Mouse (Mus musculus) lung, embryonic 16.5 days (tissue): ENCODE data around the gene Kif14. TPM values are rescaled to one million over a fixed set of nuclear protein-coding genes. Genes with fewer than 3 reads are reported as not detected.
"Not testable (repeated sequence)": the region's sequence is repeated elsewhere in the genome, so short reads cannot be mapped to it uniquely, and the experiment has no call there.

ENCODE experiments used
- ATAC-seq: fragments of 200-750 bp; cut with Nextera tagmentation; 2 replicates; pipeline ENCODE4 v1.8.0; 2017; ENCODE audit warnings: low read depth, mild to moderate bottlenecking, moderate library complexity
- H3K27ac ChIP-seq: fragments of 300-500 bp; sonication (generic); 2 replicates; pipeline ENCODE4 v1.5.1; 2014; ENCODE audit warnings: mild to moderate bottlenecking, control low read depth, low read length
- H3K27me3 ChIP-seq: fragments of 300-500 bp; sonication (generic); 2 replicates; pipeline ENCODE4 v1.6.1; 2014; ENCODE audit warnings: low read depth, low read length, mixed read lengths; ENCODE audit not compliant: control insufficient read depth, insufficient read depth
- H3K36me3 ChIP-seq: fragments of 300-500 bp; sonication (generic); 2 replicates; pipeline ENCODE4 v1.6.1; 2014; ENCODE audit warnings: low read length; ENCODE audit not compliant: control insufficient read depth, insufficient read depth
- H3K4me1 ChIP-seq: fragments of 300-500 bp; sonication (generic); replicated peaks from 2 replicates; pipeline ENCODE4 v1.6.1; 2014; ENCODE audit warnings: low read length, mixed read lengths; ENCODE audit not compliant: control insufficient read depth, insufficient read depth
- H3K4me2 ChIP-seq: fragments of 300-500 bp; sonication (generic); 2 replicates; pipeline ENCODE4 v1.6.1; 2014; ENCODE audit warnings: low read depth, low read length, control low read depth
- H3K4me3 ChIP-seq: fragments of 300-500 bp; sonication (generic); 2 replicates; pipeline ENCODE4 v1.5.1; 2014; ENCODE audit warnings: mild to moderate bottlenecking, low read length, control low read depth
- H3K9ac ChIP-seq: fragments of 300-500 bp; sonication (generic); 2 replicates; pipeline ENCODE4 v1.6.1; 2014; ENCODE audit warnings: low read length, control low read depth
- H3K9me3 ChIP-seq: fragments of 300-500 bp; sonication (generic); 2 replicates; pipeline ENCODE4 v1.6.1; 2016; ENCODE audit warnings: low read length; ENCODE audit not compliant: control insufficient read depth
- WGBS: fragments of 180-500 bp; shearing (Covaris S2); extraction: QIAGEN DNeasy Blood & Tissue Kit; methylation state at CpG from one replicate; pipeline ENCODE4 v1.1.7; 2014; 5-methylcytosine and 5-hydroxymethylcytosine counted together
- polyA plus RNA-seq: library from polyadenylated mRNA; unstranded; fragments of >200 nt; fragmentation: Nextera tagmentation; extraction: Ambion mirVana; gene quantifications from 2 replicates; pipeline ENCODE4 v1.2.1, GENCODE M21; 2015

Kif14 gene
- polyA plus RNA-seq, 1 experiment from 2014 or later, result 5.6 TPM

GRCm38 (mm10) chr1:136462443-136462842 is 3.7 kb upstream of the Kif14 start:
- no peak overlapping the region for H3K9ac ChIP-seq
- H3K4me2 ChIP-seq, result no peak overlapping the region
- ATAC-seq, result no peak
- no peaks in the 10 kb centered on the region for H3K36me3 ChIP-seq
- no peaks in the 10 kb centered on the region for H3K9me3 ChIP-seq
- no peak overlapping the region for H3K27ac ChIP-seq
- WGBS, result 36% methylated on average over 10 of the region's 10 CpGs
- H3K4me1 ChIP-seq, result peaks cover 4% of the 10 kb centered on the region
- H3K27me3 ChIP-seq, result no peaks in the 10 kb centered on the region
- H3K4me3 ChIP-seq, result no peak overlapping the region

- Histone ChIP-seq H3K9ac (no peak overlapping the region), H3K9me3 (no peaks in the 10 kb centered on the region), H3K4me1 (peaks cover 4% of the 10 kb centered on the region), H3K27me3 (no peaks in the 10 kb centered on the region), H3K27ac (no peak overlapping the region), H3K4me2 (no peak overlapping the region), H3K4me3 (no peak overlapping the region), H3K36me3 (peaks cover 5% of the 10 kb centered on the region; the same call in 1 of the 2 replicates)
- no peak for ATAC-seq
Measured at GRCm38 (mm10) chr1:136465168-136465567, 975 bp upstream of the Kif14 start.

- H3K9ac ChIP-seq, result no peak overlapping the region
- peaks cover 8% of the 10 kb centered on the region for H3K4me1 ChIP-seq
- H3K27ac ChIP-seq, result no peak overlapping the region
- WGBS, result 92% methylated on average over 4 of the region's 4 CpGs
- no peak overlapping the region for H3K4me3 ChIP-seq
- peaks cover 10% of the 10 kb centered on the region; the same call in 1 of the 2 replicates for H3K36me3 ChIP-seq
- H3K4me2 ChIP-seq, result no peak overlapping the region
- no peaks in the 10 kb centered on the region for H3K9me3 ChIP-seq
- ATAC-seq, result no peak
- no peaks in the 10 kb centered on the region for H3K27me3 ChIP-seq
Measured at GRCm38 (mm10) chr1:136469408-136469807, 3.3 kb downstream of the Kif14 start.

- Histone ChIP-seq H3K27ac (no peak overlapping the region), H3K9ac (no peak overlapping the region), H3K4me3 (no peak overlapping the region), H3K36me3 (peaks cover 10% of the 10 kb centered on the region; the same call in 1 of the 2 replicates), H3K4me2 (no peak overlapping the region), H3K27me3 (no peaks in the 10 kb centered on the region), H3K4me1 (peaks cover 8% of the 10 kb centered on the region), H3K9me3 (no peaks in the 10 kb centered on the region)
- 29% methylated on average over 6 of the region's 6 CpGs for WGBS
- ATAC-seq, result no peak
Measured at GRCm38 (mm10) chr1:136470471-136470870, 4.3 kb downstream of the Kif14 start.

- Histone ChIP-seq H3K9ac (no peak overlapping the region), H3K9me3 (no peaks in the 10 kb centered on the region), H3K36me3 (peaks cover 36% of the 10 kb centered on the region), H3K27ac (no peak overlapping the region), H3K27me3 (no peaks in the 10 kb centered on the region), H3K4me1 (no peaks in the 10 kb centered on the region), H3K4me3 (no peak overlapping the region), H3K4me2 (no peak overlapping the region)
- ATAC-seq, result no peak
- 58% methylated on average over 5 of the region's 5 CpGs for WGBS
Measured at GRCm38 (mm10) chr1:136491681-136492080, 25.5 kb downstream of the Kif14 start.

- Histone ChIP-seq H3K4me2 (no peak overlapping the region), H3K27me3 (no peaks in the 10 kb centered on the region), H3K9ac (no peak overlapping the region), H3K4me1 (no peaks in the 10 kb centered on the region), H3K36me3 (peaks cover 32% of the 10 kb centered on the region), H3K4me3 (no peak overlapping the region), H3K27ac (no peak overlapping the region), H3K9me3 (no peaks in the 10 kb centered on the region)
- no peak for ATAC-seq
- 68% methylated on average over 2 of the region's 2 CpGs for WGBS
Measured at GRCm38 (mm10) chr1:136492232-136492631, 26.1 kb downstream of the Kif14 start.

GRCm38 (mm10) chr1:136499317-136499716 is 33.2 kb downstream of the Kif14 start:
- 89% methylated on average over 13 of the region's 13 CpGs for WGBS
- H3K4me3 ChIP-seq, result no peak overlapping the region
- H3K27ac ChIP-seq, result no peak overlapping the region
- no peaks in the 10 kb centered on the region for H3K27me3 ChIP-seq
- no peaks in the 10 kb centered on the region; the same call in 1 of the 2 replicates for H3K9me3 ChIP-seq
- ATAC-seq, result no peak
- peaks cover 31% of the 10 kb centered on the region for H3K36me3 ChIP-seq
- no peak overlapping the region for H3K9ac ChIP-seq
- H3K4me1 ChIP-seq, result no peaks in the 10 kb centered on the region
- no peak overlapping the region for H3K4me2 ChIP-seq

GRCm38 (mm10) chr1:136502936-136503335 is 36.8 kb downstream of the Kif14 start:
- Histone ChIP-seq H3K9me3 (no peaks in the 10 kb centered on the region; the same call in 1 of the 2 replicates), H3K9ac (no peak overlapping the region), H3K4me3 (no peak overlapping the region), H3K36me3 (peaks cover 17% of the 10 kb centered on the region), H3K4me2 (no peak overlapping the region), H3K4me1 (no peaks in the 10 kb centered on the region), H3K27ac (no peak overlapping the region), H3K27me3 (no peaks in the 10 kb centered on the region)
- no peak for ATAC-seq
- 95% methylated on average over 8 of the region's 8 CpGs for WGBS

GRCm38 (mm10) chr1:136506255-136506654 is 40.1 kb downstream of the Kif14 start:
- H3K4me1 ChIP-seq, H3K9ac ChIP-seq, H3K27ac ChIP-seq, H3K27me3 ChIP-seq, ATAC-seq, H3K4me2 ChIP-seq, H3K4me3 ChIP-seq, H3K9me3 ChIP-seq: not testable (repeated sequence)
- peaks cover 18% of the 10 kb centered on the region for H3K36me3 ChIP-seq
- 59% methylated on average over 10 of the region's 10 CpGs for WGBS

GRCm38 (mm10) chr1:136512317-136512716 is 46.2 kb downstream of the Kif14 start:
- Histone ChIP-seq H3K9ac (no peak overlapping the region), H3K27ac (no peak overlapping the region), H3K4me1 (no peaks in the 10 kb centered on the region; the same call in 1 of the 2 replicates), H3K36me3 (peaks cover 7% of the 10 kb centered on the region), H3K4me2 (no peak overlapping the region), H3K4me3 (no peak overlapping the region), H3K27me3 (no peaks in the 10 kb centered on the region), H3K9me3 (no peaks in the 10 kb centered on the region)
- 33% methylated on average over 6 of the region's 6 CpGs for WGBS
- ATAC-seq, result no peak
